Mouse (Mus musculus): ENCODE results near the gene Gm10282.

DNA sequence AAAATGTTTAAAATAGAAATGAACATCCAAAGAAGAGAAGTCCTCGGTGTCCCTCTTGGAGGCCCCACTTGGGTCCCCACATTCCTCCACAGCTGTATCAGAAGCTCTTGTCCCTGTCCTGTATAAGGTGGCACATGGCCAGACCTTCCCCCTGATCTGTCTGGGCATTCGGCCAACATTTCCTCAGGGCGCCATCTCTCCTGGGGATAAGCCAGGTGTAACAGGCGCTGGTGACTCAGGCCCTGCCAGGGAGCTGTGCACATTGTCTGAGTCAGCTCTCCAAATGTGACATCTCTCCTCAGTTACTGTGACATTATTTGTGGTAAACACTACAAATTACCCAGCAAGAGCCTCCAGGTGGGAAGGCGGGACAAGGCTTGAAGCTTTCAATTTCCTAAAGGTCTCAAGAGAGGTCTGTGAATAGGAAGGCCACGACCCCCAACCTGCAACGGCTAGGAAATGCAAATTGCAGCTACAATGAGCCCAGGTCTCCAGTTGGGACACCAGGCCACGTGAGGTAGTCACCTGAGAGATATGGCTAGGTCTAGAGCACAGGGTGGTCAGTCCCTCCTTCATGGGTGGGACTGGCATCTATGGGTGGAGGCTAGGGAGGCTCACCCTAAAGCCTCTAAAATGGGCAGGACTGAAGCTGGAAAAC lies 5.9 kb upstream of the Gm10282 start:
- no peak for TF ChIP-seq POLR2AphosphoS2 (IDR thresholded peaks at IDR 0.05; ENCODE audit: low read depth, low read length)
- TF ChIP-seq MYC (IDR thresholded peaks at IDR 0.05; ENCODE audit: low read depth, low read length): no peak
- no peak for TF ChIP-seq ZC3H11A (IDR thresholded peaks at IDR 0.05; ENCODE audit: low read depth, low read length)
- no peak for TF ChIP-seq CTCF (conservative IDR thresholded peaks at IDR 0.05 in 1 of 2, IDR thresholded peaks at IDR 0.05 in 1 of 2; ENCODE audit: low read depth in 2 of 2, low read length in 2 of 2)
- TF ChIP-seq TCF12 (IDR thresholded peaks at IDR 0.05; ENCODE audit: low read depth, low read length): no peak
- TF ChIP-seq EP300 (IDR thresholded peaks at IDR 0.05; ENCODE audit: low read length): no peak
- no peak for TF ChIP-seq MAZ (IDR thresholded peaks at IDR 0.05; ENCODE audit: low read depth, low read length)
- TF ChIP-seq POLR2A (IDR thresholded peaks at IDR 0.05; ENCODE audit: low read depth, low read length): no peak
- no peak for TF ChIP-seq MAX (IDR thresholded peaks at IDR 0.05; ENCODE audit: low read length)
- TF ChIP-seq UBTF (IDR thresholded peaks at IDR 0.05; ENCODE audit: low read depth, low read length): no peak
